Comparison of ENCODE assay signal across 8 mouse cellular contexts in the genomic region with DNA sequence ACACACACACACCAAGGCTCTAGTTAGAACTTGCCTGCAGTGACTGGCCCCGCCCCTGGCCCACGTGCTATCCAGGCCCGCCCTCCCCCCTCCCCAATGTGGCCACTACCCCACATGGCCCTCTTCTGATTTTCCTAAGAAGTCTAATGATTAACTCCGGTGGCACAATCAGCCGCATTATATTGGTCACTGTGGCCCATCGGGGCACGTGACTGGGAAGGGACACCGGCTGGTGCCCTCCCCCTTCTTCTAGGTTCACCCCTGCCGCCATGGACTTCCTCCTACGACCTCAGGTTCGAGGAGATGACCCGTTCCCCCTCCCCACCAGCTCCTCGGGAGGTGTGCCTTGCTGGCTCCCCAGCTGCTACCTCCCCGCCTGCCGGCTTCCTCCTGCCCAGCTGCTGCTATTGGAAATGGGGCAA. TPM values are rescaled to one million over a fixed set of nuclear protein-coding genes. Genes with fewer than 3 reads are reported as not detected.
DNase-seq lines count a peak whose midpoint lies in the region; ATAC-seq and TF ChIP-seq lines count a peak whose summit lies in the region.

No protein-coding gene starts in this region.

- TF ChIP-seq POLR2A in thymus, adult 2 months (IDR thresholded peaks at IDR 0.05; ENCODE audit: control insufficient read depth, extremely low read depth, insufficient read depth, low read length, poor library complexity): no peak

- no peak for TF ChIP-seq CTCF in thymus, adult 2 months (IDR thresholded peaks at IDR 0.05; ENCODE audit: borderline replicate concordance, control insufficient read depth, extremely low read depth, insufficient read depth, low read length, poor library complexity)

- no peaks in the 10 kb centered on the region for H3K9me3 ChIP-seq in ES-E14 (ENCODE audit: control insufficient read depth, insufficient read depth, low read depth, low read length)
- H3K9me3 ChIP-seq in kidney, embryonic 16.5 days (ENCODE audit: low read length): no peaks in the 10 kb centered on the region

- no peak for DNase-seq in ES-E14 (ENCODE audit: low read depth, low spot score)
- peak; percentile 59 for DNase-seq in embryo, embryonic 11 days
- peak; percentile 58 for DNase-seq in lung, postnatal 10 days
- DNase-seq in layer of hippocampus, postnatal 25 days (ENCODE audit: extremely low spot score in 1 of 2, low spot score in 1 of 2): no peak
- DNase-seq in layer of hippocampus, adult 8-10 months (ENCODE audit: low spot score in 2 of 2): no peak
- no peak for DNase-seq in left cerebral cortex, adult 18-20 months (ENCODE audit: low spot score in 2 of 2)
- DNase-seq in thymus, adult 2 months: no peak

- ATAC-seq in kidney, embryonic 16.5 days (ENCODE audit: low FRiP score, low TSS enrichment): peak; percentile 43

- peak overlapping the region; percentile 59 for H3K9ac ChIP-seq in ES-E14 (ENCODE audit: insufficient read depth, low read depth, low read length, poor library complexity, severe bottlenecking)
- peak overlapping the region; percentile 53 for H3K9ac ChIP-seq in kidney, embryonic 16.5 days (replicated peaks; ENCODE audit: low read length)

- no peaks in the 10 kb centered on the region for H3K27me3 ChIP-seq in kidney, embryonic 16.5 days (ENCODE audit: insufficient read depth, low read length)
- no peaks in the 10 kb centered on the region for H3K27me3 ChIP-seq in thymus, adult 2 months (ENCODE audit: control insufficient read depth, insufficient read depth, low read length)

- peaks cover 4 to 28% of the 10 kb centered on the region in 2 experiments; a peak in 2 of 4 replicates for H3K4me1 ChIP-seq in ES-E14 (ENCODE audit: control insufficient read depth in 2 of 2, insufficient read depth in 2 of 2, low read length in 2 of 2, poor library complexity in 1 of 2)
- peaks cover 45% of the 10 kb centered on the region for H3K4me1 ChIP-seq in kidney, embryonic 16.5 days (ENCODE audit: insufficient read depth, low read length)
- peaks cover 24% of the 10 kb centered on the region for H3K4me1 ChIP-seq in thymus, adult 2 months (replicated peaks; ENCODE audit: control insufficient read depth, insufficient read depth, low read length)

- H3K4me2 ChIP-seq in kidney, embryonic 16.5 days (replicated peaks; ENCODE audit: low read depth, low read length): peak overlapping the region; percentile 81

- peaks cover 10% of the 10 kb centered on the region for H3K36me3 ChIP-seq in ES-E14 (ENCODE audit: control insufficient read depth, insufficient read depth, low read length, poor library complexity, severe bottlenecking)
- H3K36me3 ChIP-seq in kidney, embryonic 16.5 days (ENCODE audit: insufficient read depth, low read length): peaks cover 38% of the 10 kb centered on the region
- H3K36me3 ChIP-seq in thymus, adult 2 months (ENCODE audit: control insufficient read depth, insufficient read depth, low read length): peaks cover 29% of the 10 kb centered on the region

- in situ Hi-C loops in ES-E14 (cut with MboI; ENCODE audit: low sequenced_read_pairs in 2 of 2, unreplicated experiment in 2 of 2): no loop called here

- WGBS in kidney, embryonic 16.5 days: 13% methylated on average over 15 of the region's 15 CpGs
- WGBS in thymus, adult 2 months: 77% methylated on average over 15 of the region's 15 CpGs

- peak overlapping the region; percentile 35 to 57; a peak in 3 of 4 replicates for H3K4me3 ChIP-seq in ES-E14 (ENCODE audit: insufficient read depth in 1 of 2, low read depth in 1 of 2, low read length in 2 of 2, poor library complexity in 1 of 2, severe bottlenecking in 1 of 2)
- H3K4me3 ChIP-seq in kidney, embryonic 16.5 days (ENCODE audit: low read length): peak overlapping the region; percentile 37
- no peak overlapping the region for H3K4me3 ChIP-seq in thymus, adult 2 months (ENCODE audit: control insufficient read depth, insufficient read depth, low read length)

- H3K27ac ChIP-seq in ES-E14 (ENCODE audit: insufficient read depth, low read depth, low read length, poor library complexity, severe bottlenecking): no peak overlapping the region
- peak overlapping the region; percentile 79 for H3K27ac ChIP-seq in kidney, embryonic 16.5 days (ENCODE audit: low read length)
- no peak overlapping the region for H3K27ac ChIP-seq in thymus, adult 2 months (ENCODE audit: control insufficient read depth, insufficient read depth, low read length)

TF ChIP-seq in ES-E14, 5 proteins besides CTCF, POLR2A, EP300 and RAD21:
- TF ChIP-seq CHD2 (IDR thresholded peaks at IDR 0.05; ENCODE audit: low read depth, low read length) (no peak), ZNF384 (IDR thresholded peaks at IDR 0.05; ENCODE audit: low read depth, low read length) (no peak), MAFK (IDR thresholded peaks at IDR 0.05; ENCODE audit: insufficient read depth, low read depth, low read length) (no peak), ZC3H11A (IDR thresholded peaks at IDR 0.05; ENCODE audit: borderline replicate concordance, low read depth, low read length) (no peak)

RNA-seq across cellular contexts. Expression of a gene that starts 4.4 kb away (rescaled TPM):
- total RNA-seq in ES-E14 (2012; rRNA removed): 30.4 and 31.5 TPM in 2 replicates
- polyA plus RNA-seq in kidney, embryonic 16.5 days (2015; fragmentation: Nextera tagmentation; extraction: Ambion mirVana): 52.5 and 53.8 TPM in 2 replicates
- total RNA-seq in layer of hippocampus, postnatal 25 days (2021): 10 to 100 TPM; 31.7 to 34.4 TPM
- total RNA-seq in layer of hippocampus, adult 8-10 months (2022): 10 to 100 TPM; 28.8 to 38.8 (median 33.5) TPM
- 10 to 100 TPM; 28.9 to 31.0 TPM for total RNA-seq in left cerebral cortex, adult 18-20 months (2021)
- 116 and 118 TPM in 2 replicates for polyA plus RNA-seq in thymus, adult 2 months (2012; rRNA removed)

RNA-seq across cellular contexts. Expression of a gene that starts 4.7 kb away (rescaled TPM):
- total RNA-seq in ES-E14 (2012; rRNA removed): 17.8 and 23.4 TPM in 2 replicates
- polyA plus RNA-seq in kidney, embryonic 16.5 days (2015; fragmentation: Nextera tagmentation; extraction: Ambion mirVana): 51.1 and 51.5 TPM in 2 replicates
- total RNA-seq in layer of hippocampus, postnatal 25 days (2021): 100 to 1,000 TPM; 126 to 130 TPM
- 100 to 1,000 TPM; 120 to 139 (median 128) TPM for total RNA-seq in layer of hippocampus, adult 8-10 months (2022)
- 100 to 1,000 TPM; 128 to 129 TPM for total RNA-seq in left cerebral cortex, adult 18-20 months (2021)
- 62.3 and 87.0 TPM in 2 replicates for polyA plus RNA-seq in thymus, adult 2 months (2012; rRNA removed)

RNA-seq across cellular contexts. Expression of a gene that starts 14.8 kb away (rescaled TPM):
- total RNA-seq in ES-E14 (2012; rRNA removed): 0.40 and 0.90 TPM in 2 replicates
- polyA plus RNA-seq in kidney, embryonic 16.5 days (2015; fragmentation: Nextera tagmentation; extraction: Ambion mirVana): 0.40 and 0.55 TPM in 2 replicates
- total RNA-seq in layer of hippocampus, postnatal 25 days (2021): under 1 TPM in 1 of 2 experiments, not detected in 1; 0.30 TPM
- total RNA-seq in layer of hippocampus, adult 8-10 months (2022): under 1 TPM in 3 of 4 experiments, not detected in 1; 0.43 to 0.48 (median 0.45) TPM
- total RNA-seq in left cerebral cortex, adult 18-20 months (2021): under 1 TPM in 1 of 2 experiments, not detected in 1; 0.54 TPM
- 2.1 and 2.6 TPM in 2 replicates for polyA plus RNA-seq in thymus, adult 2 months (2012; rRNA removed)

RNA-seq across cellular contexts. Expression of a gene that starts 17.1 kb away (rescaled TPM):
- 70.4 and 111 TPM in 2 replicates for total RNA-seq in ES-E14 (2012; rRNA removed)
- polyA plus RNA-seq in kidney, embryonic 16.5 days (2015; fragmentation: Nextera tagmentation; extraction: Ambion mirVana): 143 and 147 TPM in 2 replicates
- total RNA-seq in layer of hippocampus, postnatal 25 days (2021): 100 to 1,000 TPM; 119 to 121 TPM
- 100 to 1,000 TPM; 131 to 154 (median 134) TPM for total RNA-seq in layer of hippocampus, adult 8-10 months (2022)
- total RNA-seq in left cerebral cortex, adult 18-20 months (2021): 100 to 1,000 TPM; 108 to 131 TPM
- polyA plus RNA-seq in thymus, adult 2 months (2012; rRNA removed): 424 and 481 TPM in 2 replicates

RNA-seq across cellular contexts. Expression of a gene that starts 19.7 kb away (rescaled TPM):
- total RNA-seq in ES-E14 (2012; rRNA removed): 7.8 and 11.5 TPM in 2 replicates
- polyA plus RNA-seq in kidney, embryonic 16.5 days (2015; fragmentation: Nextera tagmentation; extraction: Ambion mirVana): 29.4 and 32.8 TPM in 2 replicates
- 10 to 100 TPM; 21.2 to 27.2 TPM for total RNA-seq in layer of hippocampus, postnatal 25 days (2021)
- 10 to 100 TPM; 19.0 to 23.5 (median 19.7) TPM for total RNA-seq in layer of hippocampus, adult 8-10 months (2022)
- 10 to 100 TPM; 27.2 to 27.3 TPM for total RNA-seq in left cerebral cortex, adult 18-20 months (2021)
- 122 and 136 TPM in 2 replicates for polyA plus RNA-seq in thymus, adult 2 months (2012; rRNA removed)

Comparison
In these comparisons a context has a peak if more than half of its experiments do, and no peak if none do; other contexts are left out.
1. DNase-seq: peak in embryo, embryonic 11 days (single experiment) and lung, postnatal 10 days (single experiment); none in ES-E14 (single experiment), layer of hippocampus, postnatal 25 days (0 of 2), layer of hippocampus, adult 8-10 months (0 of 2), left cerebral cortex, adult 18-20 months (0 of 2) and thymus, adult 2 months (single experiment).